Mouse (Mus musculus) C2C12 (cell line): Measurements from ENCODE around the gene Fcho2. TPM values are rescaled to one million over a fixed set of nuclear protein-coding genes. Genes with fewer than 3 reads are reported as not detected.

Experiments used
- H3K27me3 ChIP-seq: one replicate; pipeline ENCODE4 v1.6.1; 2011; ENCODE audit not compliant: control insufficient read depth, insufficient read depth, insufficient read length
- H3K36me3 ChIP-seq: one replicate; pipeline ENCODE4 v1.6.1; 2011; ENCODE audit not compliant: control insufficient read depth, insufficient read depth
- H3K4me3 ChIP-seq: one replicate; pipeline ENCODE4 v1.5.1; 2011; ENCODE audit warnings: mild to moderate bottlenecking, control low read depth; ENCODE audit not compliant: poor library complexity, insufficient read depth, severe bottlenecking
- H3K79me2 ChIP-seq: one replicate; pipeline ENCODE4 v1.6.1; 2011; ENCODE audit not compliant: control insufficient read depth, insufficient read depth
- H3K79me3 ChIP-seq: one replicate; pipeline ENCODE4 v1.6.1; 2011; ENCODE audit warnings: low read depth, control low read depth
- H3ac ChIP-seq: one replicate; pipeline ENCODE3; 2011; ENCODE audit warnings: low read depth; ENCODE audit not compliant: control insufficient read depth, insufficient read length
- CEBPB ChIP-seq: IDR thresholded peaks from one replicate; pipeline ENCODE4 v1.6.1; 2011; ENCODE audit warnings: low read depth, mild to moderate bottlenecking, control low read depth, moderate library complexity
- CTCF ChIP-seq: IDR thresholded peaks from one replicate; pipeline ENCODE4 v1.5.1; 2011; ENCODE audit not compliant: control insufficient read depth, insufficient read depth, insufficient read length
- FOSL1 ChIP-seq: IDR thresholded peaks from one replicate; pipeline ENCODE4 v1.8.0; 2011; ENCODE audit warnings: mild to moderate bottlenecking, low read length; ENCODE audit not compliant: poor library complexity, insufficient read depth, severe bottlenecking
- MAX ChIP-seq: IDR thresholded peaks from one replicate; pipeline ENCODE4 v1.6.1; 2011; ENCODE audit warnings: mild to moderate bottlenecking, control low read depth
- MYOD1 ChIP-seq: IDR thresholded peaks from one replicate; pipeline ENCODE4 v1.6.1; 2011; ENCODE audit warnings: low read depth; ENCODE audit not compliant: control insufficient read depth, insufficient read length
- MYOG ChIP-seq: IDR thresholded peaks from one replicate; pipeline ENCODE4 v1.6.1; 2011; ENCODE audit not compliant: control insufficient read depth, insufficient read length; ENCODE audit errors: extremely low read depth
- USF1 ChIP-seq: IDR thresholded peaks from one replicate; pipeline ENCODE4 v1.6.1; 2011; ENCODE audit warnings: low read depth, mild to moderate bottlenecking, control low read depth, moderate library complexity
- polyA plus RNA-seq: library from polyadenylated mRNA; unstranded; fragments of >200 nt; fragmentation: generic; extraction: Trizol; gene quantifications from one replicate; pipeline ENCODE4 v1.2.1, GENCODE M21; 2012; ENCODE audit warnings: missing spikeins

The Fcho2 gene
- polyA plus RNA-seq, 1 experiment: 3.1 TPM

- Histone ChIP-seq H3ac (peak overlapping the region; percentile 4), H3K79me2 (peaks cover 60% of the 10 kb centered on the region), H3K79me3 (peaks cover 47% of the 10 kb centered on the region), H3K4me3 (peak overlapping the region; percentile 78), H3K27me3 (no peaks in the 10 kb centered on the region), H3K36me3 (no peaks in the 10 kb centered on the region)
- TF ChIP-seq USF1: peak; percentile 61
- TF ChIP-seq CTCF: no peak
Measured at GRCm38 (mm10) chr13:98813596-98814274, 1.5 kb downstream of the Fcho2 start.

- Histone ChIP-seq H3K36me3 (no peaks in the 10 kb centered on the region), H3K79me2 (peaks cover 66% of the 10 kb centered on the region), H3K4me3 (no peak overlapping the region), H3K27me3 (no peaks in the 10 kb centered on the region), H3K79me3 (peaks cover 51% of the 10 kb centered on the region), H3ac (no peak overlapping the region)
- TF ChIP-seq MAX (no peak), CTCF (no peak), MYOG (no peak), CEBPB (no peak), FOSL1 (no peak), MYOD1 (no peak), USF1 (no peak)
Measured at GRCm38 (mm10) chr13:98813167-98813566, 2.1 kb downstream of the Fcho2 start.

GRCm38 (mm10) chr13:98812285-98812684, 3.0 kb downstream of the Fcho2 start:
- TF ChIP-seq CTCF (no peak), USF1 (no peak), MAX (no peak), FOSL1 (no peak), MYOG (no peak), MYOD1 (no peak), CEBPB (no peak)
- Histone ChIP-seq H3K36me3 (no peaks in the 10 kb centered on the region), H3K79me2 (peaks cover 75% of the 10 kb centered on the region), H3ac (no peak overlapping the region), H3K4me3 (no peak overlapping the region), H3K79me3 (peaks cover 60% of the 10 kb centered on the region), H3K27me3 (no peaks in the 10 kb centered on the region)

- H3ac ChIP-seq: no peak overlapping the region
- H3K79me3 ChIP-seq: peaks cover 63% of the 10 kb centered on the region
- no peaks in the 10 kb centered on the region for H3K27me3 ChIP-seq
- H3K79me2 ChIP-seq: peaks cover 81% of the 10 kb centered on the region
- H3K4me3 ChIP-seq: no peak overlapping the region
- peaks cover under 1% of the 10 kb centered on the region for H3K36me3 ChIP-seq
- TF ChIP-seq USF1 (no peak), CTCF (no peak), CEBPB (no peak), MYOD1 (no peak), MYOG (no peak), MAX (no peak), FOSL1 (no peak)
Measured at GRCm38 (mm10) chr13:98810143-98810542, 5.1 kb downstream of the Fcho2 start.

- peak; percentile 61 for TF ChIP-seq USF1
- TF ChIP-seq CTCF: no peak
Measured at GRCm38 (mm10) chr13:98809087-98809486, 6.2 kb downstream of the Fcho2 start.

GRCm38 (mm10) chr13:98804480-98804879, 10.8 kb downstream of the Fcho2 start:
- no peak overlapping the region for H3K4me3 ChIP-seq
- peaks cover 46% of the 10 kb centered on the region for H3K36me3 ChIP-seq
- TF ChIP-seq CEBPB: no peak
- no peak for TF ChIP-seq MYOD1
- no peak for TF ChIP-seq MAX
- no peak for TF ChIP-seq CTCF
- no peak for TF ChIP-seq FOSL1
- no peak for TF ChIP-seq MYOG
- TF ChIP-seq USF1: no peak
- H3K79me3 ChIP-seq: peaks cover 35% of the 10 kb centered on the region
- H3K79me2 ChIP-seq: peaks cover 48% of the 10 kb centered on the region
- H3K27me3 ChIP-seq: no peaks in the 10 kb centered on the region
- H3ac ChIP-seq: no peak overlapping the region

More at GRCm38 (mm10) chr13:98809087-98809486, 6.2 kb downstream of the Fcho2 start:
- H3K4me3 ChIP-seq: no peak overlapping the region
- peaks cover 10% of the 10 kb centered on the region for H3K36me3 ChIP-seq
- no peaks in the 10 kb centered on the region for H3K27me3 ChIP-seq
- peaks cover 64% of the 10 kb centered on the region for H3K79me3 ChIP-seq
- H3K79me2 ChIP-seq: peaks cover 82% of the 10 kb centered on the region
- no peak overlapping the region for H3ac ChIP-seq
